Mouse (Mus musculus) kidney, postnatal 4 days (tissue): ENCODE data around the gene Dqx1.

Experiments
- DNase-seq, 2 experiments: peaks; one replicate each; pipeline ENCODE4 v3.0.0; 2021; ENCODE audit warnings: mixed read lengths in 2 of 2

Dqx1 gene

GRCm38 (mm10) chr6:83108762-83109668 is 51.4 kb downstream of the Dqx1 start, which contains the start of gene Mrpl53:
Gene Mrpl53, plus strand, starts transcription at chr6:83109040.
- DNase-seq: peak; percentile 88 to 91

GRCm38 (mm10) chr6:83111510-83112136 is 54.0 kb downstream of the Dqx1 start:
- DNase-seq: no peak

DNA sequence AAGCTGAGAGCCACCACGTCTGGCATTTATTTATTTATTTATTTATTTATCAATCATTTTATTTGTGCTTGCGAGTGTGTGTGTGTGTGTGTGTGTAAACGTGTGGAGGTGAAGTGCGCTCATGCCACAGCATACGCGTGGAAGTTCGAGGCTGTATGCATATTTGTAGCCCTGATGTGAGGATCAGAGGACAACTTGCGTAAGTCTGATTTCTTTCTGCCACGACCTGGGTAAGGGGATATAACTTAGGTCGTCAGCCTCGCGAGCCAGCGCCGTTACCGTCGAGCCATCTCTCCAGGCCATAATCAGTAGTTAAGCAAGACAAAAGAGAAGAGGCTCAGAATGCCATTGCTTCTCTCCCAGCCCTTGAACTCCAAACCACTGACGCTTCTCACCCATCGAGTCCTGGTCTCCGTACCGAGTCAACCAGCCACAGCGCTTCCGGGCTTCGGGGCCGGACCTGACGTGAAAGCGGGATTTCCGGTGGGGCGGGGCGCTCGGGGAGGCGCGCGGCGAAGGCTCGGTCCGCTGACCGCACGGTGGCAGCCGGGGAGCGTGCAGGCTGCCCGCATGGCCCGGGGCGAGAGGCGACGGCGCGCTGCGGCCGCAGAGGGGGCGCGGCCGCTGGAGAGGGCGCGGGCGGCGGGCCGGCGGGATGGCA is 57.5 kb downstream of the Dqx1 start, which contains the start of gene Mogs:
TSS of gene Mogs (plus strand) at position 486 of the 661 bp plus-strand sequence.
- peak; percentile 96 to 97 for DNase-seq

DNA sequence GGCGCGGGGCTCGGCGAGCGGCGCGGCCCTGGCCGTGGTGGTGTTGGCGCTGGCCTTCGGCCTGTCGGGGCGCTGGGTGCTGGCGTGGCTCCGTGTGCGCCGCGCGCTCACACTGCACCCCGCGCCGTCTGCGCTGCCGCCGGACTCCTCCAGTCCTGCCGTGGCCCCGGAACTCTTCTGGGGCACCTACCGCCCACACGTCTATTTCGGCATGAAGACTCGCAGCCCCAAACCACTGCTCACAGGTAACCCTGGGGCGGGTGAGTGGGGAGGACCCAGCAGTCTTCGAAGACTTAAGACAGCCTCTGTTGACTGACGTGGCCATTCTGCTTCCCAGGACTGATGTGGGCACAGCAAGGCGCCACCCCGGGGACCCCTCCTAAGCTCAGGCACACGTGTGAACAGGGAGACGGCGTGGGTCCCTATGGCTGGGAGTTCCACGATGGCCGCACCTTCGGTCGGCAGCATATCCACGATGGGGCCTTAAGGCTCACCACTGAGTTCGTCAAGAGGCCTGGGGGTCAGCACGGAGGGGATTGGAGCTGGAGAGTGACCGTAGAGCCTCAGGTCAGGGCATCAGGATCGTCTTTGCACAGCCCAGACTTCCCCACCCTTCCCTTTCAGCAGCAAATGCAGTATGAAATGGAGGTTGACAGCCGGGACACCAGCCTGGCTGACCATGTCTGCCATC is 58.2 kb downstream of the Dqx1 start:
- no peak for DNase-seq

GRCm38 (mm10) chr6:83116373-83117164 is 58.9 kb downstream of the Dqx1 start:
- DNase-seq: no peak
